Mouse (Mus musculus) midbrain, embryonic 11.5 days (tissue): ENCODE measurements around the gene Gm36210. TPM values are rescaled to one million over a fixed set of nuclear protein-coding genes. Genes with fewer than 3 reads are reported as not detected.
"Not testable (repeated sequence)": the region's sequence is repeated elsewhere in the genome, so short reads cannot be mapped to it uniquely, and the experiment has no call there.

Source experiments
- ATAC-seq: fragments of 200-750 bp; cut with Nextera tagmentation; 2 replicates; pipeline ENCODE4 v1.8.0; 2017; ENCODE audit warnings: moderate TSS enrichment, moderate library complexity; ENCODE audit not compliant: low FRiP score
- DNase-seq: peaks from one replicate; pipeline ENCODE4 v3.0.0; 2015; ENCODE audit warnings: low spot score; ENCODE audit errors: missing footprints
- H3K27ac ChIP-seq: fragments of 300-500 bp; sonication (generic); 2 replicates; pipeline ENCODE4 v1.5.1; 2014; ENCODE audit warnings: low read depth, low read length
- H3K27me3 ChIP-seq: fragments of 300-500 bp; sonication (generic); 2 replicates; pipeline ENCODE4 v1.6.1; 2014; ENCODE audit warnings: mild to moderate bottlenecking, low read length, moderate library complexity, mixed read lengths; ENCODE audit not compliant: control insufficient read depth, insufficient read depth
- H3K36me3 ChIP-seq: fragments of 300-500 bp; sonication (generic); 2 replicates; pipeline ENCODE4 v1.6.1; 2014; ENCODE audit warnings: mild to moderate bottlenecking, low read length, moderate library complexity, mixed read lengths; ENCODE audit not compliant: control insufficient read depth, insufficient read depth
- H3K4me1 ChIP-seq: fragments of 300-500 bp; sonication (generic); 2 replicates; pipeline ENCODE4 v1.6.1; 2014; ENCODE audit warnings: low read length; ENCODE audit not compliant: control insufficient read depth, insufficient read depth
- H3K4me2 ChIP-seq: fragments of 300-500 bp; sonication (generic); 2 replicates; pipeline ENCODE4 v1.6.1; 2014; ENCODE audit warnings: mild to moderate bottlenecking, moderate library complexity
- H3K4me3 ChIP-seq: fragments of 300-500 bp; sonication (generic); 2 replicates; pipeline ENCODE4 v1.5.1; 2014; ENCODE audit warnings: low read depth, low read length
- H3K9ac ChIP-seq: fragments of 300-500 bp; sonication (generic); 2 replicates; pipeline ENCODE4 v1.6.1; 2014; ENCODE audit warnings: low read length
- H3K9me3 ChIP-seq: fragments of 300-500 bp; sonication (generic); 2 replicates; pipeline ENCODE4 v1.6.1; 2016; ENCODE audit warnings: low read length; ENCODE audit not compliant: control insufficient read depth
- WGBS: fragments of 180-500 bp; shearing (Covaris S2); extraction: QIAGEN DNeasy Blood & Tissue Kit; methylation state at CpG from one replicate; pipeline ENCODE4 v1.1.7; 2014; 5-methylcytosine and 5-hydroxymethylcytosine counted together
- polyA plus RNA-seq: library from polyadenylated mRNA; unstranded; fragments of >200 nt; fragmentation: Nextera tagmentation; extraction: Ambion mirVana; gene quantifications from 2 replicates; pipeline ENCODE4 v1.2.1, GENCODE M21; 2014

Gm36210 gene
- polyA plus RNA-seq, 1 experiment from 2014 or later = not detected

GRCm38 (mm10) chr7:4860926-4861325 is 45.4 kb downstream of the Gm36210 start:
- H3K4me3 ChIP-seq, H3K4me2 ChIP-seq, H3K27ac ChIP-seq, ATAC-seq, DNase-seq, H3K9ac ChIP-seq, H3K9me3 ChIP-seq, H3K36me3 ChIP-seq, H3K4me1 ChIP-seq, H3K27me3 ChIP-seq: not testable (repeated sequence)
- 74% methylated on average over 3 of the region's 3 CpGs for WGBS

- DNase-seq = no peak
- H3K27me3 ChIP-seq = no peaks in the 10 kb centered on the region
- no peaks in the 10 kb centered on the region for H3K36me3 ChIP-seq
- H3K9ac ChIP-seq = no peak overlapping the region
- H3K27ac ChIP-seq = no peak overlapping the region
- H3K4me2 ChIP-seq = no peak overlapping the region
- no peak overlapping the region for H3K4me3 ChIP-seq
- no peak for ATAC-seq
- H3K4me1 ChIP-seq = no peaks in the 10 kb centered on the region
- 84% methylated on average over 12 of the region's 12 CpGs for WGBS
- H3K9me3 ChIP-seq = no peaks in the 10 kb centered on the region
These were observed 46.8 kb downstream of the Gm36210 start for GRCm38 (mm10) chr7:4859418-4859978.

GRCm38 (mm10) chr7:4857321-4857720 is 49.0 kb downstream of the Gm36210 start:
- Histone ChIP-seq H3K4me1 (no peaks in the 10 kb centered on the region), H3K27me3 (no peaks in the 10 kb centered on the region), H3K9me3 (no peaks in the 10 kb centered on the region), H3K9ac (no peak overlapping the region), H3K4me2 (no peak overlapping the region), H3K27ac (no peak overlapping the region), H3K4me3 (no peak overlapping the region), H3K36me3 (no peaks in the 10 kb centered on the region)
- WGBS = 60% methylated on average over 7 of the region's 7 CpGs
- ATAC-seq (no peak), DNase-seq (no peak)

DNA sequence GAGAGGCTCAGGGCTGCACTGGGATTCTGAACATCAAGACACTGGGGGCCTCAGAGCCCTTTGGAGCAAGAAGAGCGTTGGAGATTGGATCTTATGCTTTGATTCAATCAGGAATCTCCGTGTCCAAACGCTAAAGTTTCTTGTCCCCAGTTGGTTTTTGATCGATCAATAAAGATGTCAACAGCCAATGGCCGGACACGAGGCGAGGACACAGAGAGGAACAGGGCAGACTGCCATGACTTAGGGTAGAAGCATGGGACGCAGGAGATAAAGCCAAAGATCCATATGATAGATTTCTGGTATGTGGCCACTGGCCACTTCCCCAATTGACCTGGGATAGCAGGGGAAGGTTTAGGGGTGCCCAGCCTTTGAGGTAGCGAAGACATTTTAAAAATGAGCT is 49.8 kb downstream of the Gm36210 start:
- no peak overlapping the region for H3K4me2 ChIP-seq
- H3K4me3 ChIP-seq = no peak overlapping the region
- no peaks in the 10 kb centered on the region for H3K27me3 ChIP-seq
- no peak for DNase-seq
- 86% methylated on average over 9 of the region's 9 CpGs for WGBS
- H3K4me1 ChIP-seq = no peaks in the 10 kb centered on the region
- ATAC-seq = no peak
- no peak overlapping the region for H3K27ac ChIP-seq
- H3K9me3 ChIP-seq = no peaks in the 10 kb centered on the region
- no peaks in the 10 kb centered on the region for H3K36me3 ChIP-seq
- H3K9ac ChIP-seq = no peak overlapping the region

- H3K4me2 ChIP-seq = no peak overlapping the region
- no peaks in the 10 kb centered on the region for H3K27me3 ChIP-seq
- ATAC-seq (no peak), DNase-seq (no peak)
- no peaks in the 10 kb centered on the region for H3K36me3 ChIP-seq
- no peak overlapping the region for H3K9ac ChIP-seq
- H3K9me3 ChIP-seq = no peaks in the 10 kb centered on the region
- no peak overlapping the region for H3K27ac ChIP-seq
- WGBS = 83% methylated on average over 3 of the region's 3 CpGs
- H3K4me1 ChIP-seq = no peaks in the 10 kb centered on the region
- no peak overlapping the region for H3K4me3 ChIP-seq
These were observed 52.7 kb downstream of the Gm36210 start for GRCm38 (mm10) chr7:4853613-4854012.

DNA sequence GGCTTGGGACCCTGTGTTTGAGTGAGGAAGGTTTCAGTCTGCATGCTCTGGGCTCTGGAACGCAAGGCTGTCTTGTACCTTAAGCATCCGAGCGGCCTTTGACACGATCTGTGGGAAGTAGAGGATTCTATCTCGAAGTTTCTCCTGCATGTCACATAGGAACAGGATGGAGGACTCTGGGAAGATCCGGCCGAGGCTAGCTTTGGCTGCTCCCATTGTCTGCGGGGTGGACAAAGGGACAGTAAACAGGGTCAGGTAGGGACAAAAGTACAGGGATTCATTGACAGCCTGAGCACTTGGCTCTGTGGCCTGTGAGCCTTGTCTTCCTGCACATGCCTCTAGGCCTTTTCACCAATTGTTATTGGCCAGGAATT is 55.0 kb downstream of the Gm36210 start:
- Histone ChIP-seq H3K4me1 (no peaks in the 10 kb centered on the region), H3K9me3 (no peaks in the 10 kb centered on the region), H3K4me3 (no peak overlapping the region), H3K27ac (no peak overlapping the region), H3K9ac (no peak overlapping the region), H3K36me3 (no peaks in the 10 kb centered on the region), H3K27me3 (no peaks in the 10 kb centered on the region), H3K4me2 (no peak overlapping the region)
- DNase-seq (no peak), ATAC-seq (no peak)
- 66% methylated on average over 8 of the region's 8 CpGs for WGBS

GRCm38 (mm10) chr7:4850621-4851314 is 55.5 kb downstream of the Gm36210 start:
- WGBS = 78% methylated on average over 11 of the region's 11 CpGs
- Histone ChIP-seq H3K36me3 (no peaks in the 10 kb centered on the region), H3K4me3 (no peak overlapping the region), H3K9ac (no peak overlapping the region), H3K4me1 (no peaks in the 10 kb centered on the region), H3K27me3 (no peaks in the 10 kb centered on the region), H3K27ac (no peak overlapping the region), H3K4me2 (no peak overlapping the region), H3K9me3 (no peaks in the 10 kb centered on the region)
- no peak for DNase-seq
- no peak for ATAC-seq

DNA sequence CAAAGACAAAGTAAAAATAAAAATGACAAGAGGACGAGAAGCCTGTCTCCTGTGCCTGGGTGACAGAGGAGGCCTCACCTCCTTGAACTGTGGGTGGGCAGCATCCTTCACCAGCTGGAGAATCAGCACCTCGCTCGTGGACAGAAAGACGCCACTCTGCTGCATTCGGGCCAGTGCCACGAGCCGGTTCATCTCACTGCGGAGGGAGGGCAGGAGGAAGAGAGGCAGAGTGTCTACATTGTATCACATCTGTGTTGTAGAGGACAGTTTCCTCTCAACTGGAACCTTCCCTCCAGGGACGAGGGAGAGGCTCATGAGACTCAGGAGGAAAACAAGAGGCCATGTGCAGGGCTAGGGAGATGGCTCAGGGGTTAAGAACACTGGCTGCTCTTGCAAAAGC is 56.9 kb downstream of the Gm36210 start:
- no peaks in the 10 kb centered on the region for H3K36me3 ChIP-seq
- H3K4me2 ChIP-seq = no peak overlapping the region
- no peaks in the 10 kb centered on the region for H3K9me3 ChIP-seq
- WGBS = 57% methylated on average over 9 of the region's 9 CpGs
- H3K27me3 ChIP-seq = peaks cover 3% of the 10 kb centered on the region; the same call in 1 of the 2 replicates
- no peak overlapping the region for H3K27ac ChIP-seq
- ATAC-seq (no peak), DNase-seq (no peak)
- H3K4me1 ChIP-seq = peaks cover 3% of the 10 kb centered on the region
- no peak overlapping the region for H3K9ac ChIP-seq
- no peak overlapping the region for H3K4me3 ChIP-seq
